Mouse (Mus musculus) kidney, embryonic 14.5 days (tissue): ENCODE measurements at regions not wholly inside any gene's neighbourhood (a gene's known extent, or its start where the extent isn't known, plus 50 kb on each side); places are given as distances from the start of the nearest gene placed in this dataset.

Experiments used
- ATAC-seq: fragments of 200-750 bp; cut with Nextera tagmentation; 2 replicates; pipeline ENCODE4 v1.8.0; 2017; ENCODE audit warnings: moderate number of reproducible peaks, mild to moderate bottlenecking, moderate TSS enrichment, moderate library complexity; ENCODE audit not compliant: low FRiP score, low TSS enrichment
- H3K27ac ChIP-seq: fragments of 300-500 bp; sonication (generic); 2 replicates; pipeline ENCODE4 v1.5.1; 2014; ENCODE audit warnings: low read depth, mild to moderate bottlenecking, low read length, moderate library complexity, mixed read lengths
- H3K27me3 ChIP-seq: fragments of 300-500 bp; sonication (generic); 2 replicates; pipeline ENCODE4 v1.6.1; 2014; ENCODE audit warnings: mild to moderate bottlenecking, low read length; ENCODE audit not compliant: control insufficient read depth, insufficient read depth
- H3K36me3 ChIP-seq: fragments of 300-500 bp; sonication (generic); 2 replicates; pipeline ENCODE4 v1.6.1; 2014; ENCODE audit warnings: low read length, mixed read lengths; ENCODE audit not compliant: control insufficient read depth, insufficient read depth
- H3K4me1 ChIP-seq: fragments of 300-500 bp; sonication (generic); 2 replicates; pipeline ENCODE4 v1.6.1; 2014; ENCODE audit warnings: low read length, mixed read lengths; ENCODE audit not compliant: control insufficient read depth, insufficient read depth
- H3K4me2 ChIP-seq: fragments of 300-500 bp; sonication (generic); replicated peaks from 2 replicates; pipeline ENCODE4 v1.6.1; 2014; ENCODE audit warnings: low read depth, mild to moderate bottlenecking, low read length
- H3K4me3 ChIP-seq: fragments of 300-500 bp; sonication (generic); 2 replicates; pipeline ENCODE4 v1.5.1; 2014; ENCODE audit warnings: mild to moderate bottlenecking, low read length
- H3K9ac ChIP-seq: fragments of 300-500 bp; sonication (generic); 2 replicates; pipeline ENCODE4 v1.6.1; 2014; ENCODE audit warnings: low read depth, mild to moderate bottlenecking, low read length, moderate library complexity
- H3K9me3 ChIP-seq: fragments of 300-500 bp; sonication (generic); 2 replicates; pipeline ENCODE4 v1.6.1; 2016; ENCODE audit warnings: low read length; ENCODE audit not compliant: control insufficient read depth
- WGBS: fragments of 180-500 bp; shearing (Covaris S2); extraction: QIAGEN DNeasy Blood & Tissue Kit; methylation state at CpG from one replicate; pipeline ENCODE4 v1.1.7; 2014; 5-methylcytosine and 5-hydroxymethylcytosine counted together

DNA sequence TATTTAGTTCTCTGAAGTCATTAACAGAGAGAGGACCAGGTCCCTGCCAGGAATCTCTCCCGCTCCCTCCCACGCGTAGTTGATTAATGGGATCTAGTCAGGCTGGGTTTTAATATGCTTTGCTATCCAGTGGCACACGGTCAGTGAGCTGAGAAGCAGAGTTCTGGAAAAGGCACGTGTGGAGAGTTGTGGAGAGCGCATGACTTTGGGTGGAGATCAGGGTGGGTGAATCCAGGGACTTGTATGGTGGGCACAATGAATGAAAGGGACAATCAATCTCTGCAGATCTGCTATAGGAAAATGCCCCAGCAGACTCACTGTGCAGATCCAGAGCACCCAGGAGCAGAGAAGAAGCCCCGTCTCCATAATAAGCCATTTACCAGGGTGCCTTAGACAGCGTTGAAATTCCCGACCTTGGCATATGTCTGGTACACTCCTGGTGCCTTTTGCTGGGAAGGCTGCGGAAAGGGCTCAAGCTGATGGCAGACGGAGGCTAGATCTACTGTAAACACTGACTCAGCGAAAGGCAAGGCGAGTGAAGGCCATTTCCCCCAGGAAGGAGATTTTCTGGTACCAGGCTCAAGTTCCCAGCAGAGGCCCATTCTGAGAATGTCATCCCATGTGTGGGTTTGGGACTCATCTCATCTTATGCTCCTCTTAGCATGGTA is 222.5 kb downstream of the Fam43a start:
- Histone ChIP-seq H3K4me1 (peaks cover 28% of the 10 kb centered on the region), H3K9me3 (no peaks in the 10 kb centered on the region), H3K27ac (peak overlapping the region; percentile 85), H3K36me3 (no peaks in the 10 kb centered on the region), H3K4me2 (peak overlapping the region; percentile 2; the same call in 1 of the 2 replicates), H3K4me3 (no peak overlapping the region), H3K9ac (no peak overlapping the region), H3K27me3 (no peaks in the 10 kb centered on the region)
- WGBS, result 41% methylated on average over 13 of the region's 13 CpGs
- ATAC-seq, result peak; percentile 51

DNA sequence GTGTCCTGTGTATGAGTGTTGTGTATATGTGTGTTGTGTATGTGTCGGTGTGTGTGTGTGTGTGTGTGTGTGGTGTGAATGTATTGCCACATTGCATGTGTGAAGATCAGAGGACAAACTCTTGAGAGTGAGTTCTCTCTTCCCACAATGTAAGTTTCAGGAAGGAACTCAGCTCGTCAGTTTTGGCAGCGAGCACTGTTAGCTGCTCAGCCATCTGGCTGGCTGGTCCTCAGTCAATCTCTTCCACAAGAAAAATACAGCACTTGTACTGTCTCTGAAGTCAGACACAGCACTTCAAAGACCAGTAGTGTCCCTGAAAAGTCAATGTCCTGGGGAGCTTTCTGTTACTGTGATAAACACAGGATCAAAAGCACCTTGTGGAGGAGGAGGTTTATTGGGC is 226.6 kb downstream of the Fam43a start:
- ATAC-seq, result no peak
- WGBS, result 47% methylated on average over 3 of the region's 3 CpGs
- no peaks in the 10 kb centered on the region for H3K9me3 ChIP-seq

DNA sequence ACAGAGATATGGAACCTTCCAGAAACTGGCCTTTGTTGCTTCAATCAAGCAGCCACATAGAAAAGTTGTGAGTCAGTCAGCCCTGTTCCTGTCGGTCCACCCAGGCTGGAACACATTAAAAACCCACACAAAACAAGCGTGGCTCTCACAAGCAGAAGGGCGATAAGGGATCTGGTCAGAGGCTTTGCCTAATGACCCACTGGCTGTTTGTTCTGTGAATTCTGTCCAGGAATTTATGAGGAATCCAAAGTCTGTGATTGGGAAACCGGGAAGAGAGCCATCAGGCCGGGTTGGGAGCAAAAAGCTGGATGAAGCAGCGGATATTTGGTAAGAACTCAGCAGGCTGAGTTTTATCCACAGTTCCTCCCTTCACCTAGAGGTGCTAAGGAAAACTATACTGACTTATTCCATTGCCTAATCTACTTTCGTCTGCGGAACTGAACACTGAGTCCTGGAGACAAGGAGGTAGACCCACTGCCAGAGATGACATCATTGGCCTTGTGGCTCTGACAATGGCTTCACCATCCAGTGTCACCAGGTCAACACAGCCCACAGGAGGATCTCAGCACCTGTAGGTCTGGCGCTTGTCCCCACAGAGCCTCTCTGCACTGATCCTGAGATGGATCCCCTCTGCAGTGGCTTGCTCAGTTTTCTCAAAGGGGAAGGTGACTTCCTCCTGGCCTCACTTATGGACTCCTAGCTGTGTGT is 228.5 kb downstream of the Fam43a start:
- Histone ChIP-seq H3K9ac (no peak overlapping the region), H3K9me3 (peaks cover 6% of the 10 kb centered on the region; the same call in 1 of the 2 replicates), H3K4me1 (0 out of 2 replicates have a peak, but pooled peaks cover 6% of the 10 kb centered on the region), H3K27ac (no peak overlapping the region), H3K27me3 (no peaks in the 10 kb centered on the region), H3K4me2 (no peak overlapping the region), H3K4me3 (no peak overlapping the region), H3K36me3 (no peaks in the 10 kb centered on the region)
- no peak for ATAC-seq
- 72% methylated on average over 9 of the region's 9 CpGs for WGBS

More for the DNA sequence above, 226.6 kb downstream of the Fam43a start:
- Histone ChIP-seq H3K27ac (no peak overlapping the region), H3K9ac (no peak overlapping the region), H3K36me3 (no peaks in the 10 kb centered on the region), H3K4me3 (no peak overlapping the region), H3K4me2 (no peak overlapping the region), H3K27me3 (no peaks in the 10 kb centered on the region), H3K4me1 (peaks cover 19% of the 10 kb centered on the region)

DNA sequence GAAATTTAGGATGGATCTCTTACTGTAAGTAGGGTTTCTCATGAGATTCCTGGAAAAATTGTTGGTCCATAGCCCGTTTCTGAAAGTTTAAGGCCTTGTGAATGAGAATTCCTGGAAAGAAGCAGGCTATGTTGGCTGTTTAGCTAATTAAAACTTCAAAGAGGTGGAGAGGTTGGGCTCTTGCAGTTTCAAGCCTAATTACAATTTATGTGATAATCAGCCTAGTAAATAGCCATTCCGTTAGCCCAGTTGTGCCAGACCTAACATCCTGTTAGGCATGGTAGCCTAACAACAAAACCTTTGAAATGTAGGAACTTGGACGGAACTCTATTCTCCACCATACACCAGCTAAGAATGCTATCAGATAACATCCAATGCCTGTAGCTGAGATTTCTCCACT is 235.0 kb downstream of the Fam43a start:
- Histone ChIP-seq H3K4me3 (no peak overlapping the region), H3K9me3 (peaks cover 8% of the 10 kb centered on the region; the same call in 1 of the 2 replicates), H3K27me3 (no peaks in the 10 kb centered on the region), H3K9ac (no peak overlapping the region), H3K4me2 (no peak overlapping the region), H3K4me1 (peaks cover 3% of the 10 kb centered on the region; the same call in 1 of the 2 replicates), H3K27ac (no peak overlapping the region), H3K36me3 (no peaks in the 10 kb centered on the region)
- ATAC-seq, result no peak
- 26% methylated on average over 3 of the region's 3 CpGs for WGBS

DNA sequence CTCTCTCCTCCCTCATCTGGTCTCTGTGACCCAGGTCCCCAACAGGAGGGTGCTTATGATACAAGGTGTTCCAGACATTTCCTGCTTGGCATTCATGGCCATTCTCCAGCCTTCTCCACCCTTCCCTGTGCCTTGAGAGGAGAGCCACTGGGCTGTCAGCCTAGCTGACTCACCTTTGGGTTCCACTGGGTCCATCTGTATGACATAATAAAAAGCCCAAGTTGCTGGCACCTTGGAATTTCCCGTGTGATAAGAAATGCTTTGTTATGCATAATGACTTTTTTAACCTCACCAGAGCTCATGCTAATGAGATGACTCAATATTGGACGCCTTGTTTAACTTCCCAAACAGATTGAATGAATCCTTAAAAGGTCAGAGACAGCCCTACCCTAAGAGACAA is 236.2 kb downstream of the Fam43a start:
- Histone ChIP-seq H3K4me1 (peaks cover 3% of the 10 kb centered on the region; the same call in 1 of the 2 replicates), H3K4me3 (no peak overlapping the region), H3K36me3 (no peaks in the 10 kb centered on the region), H3K27me3 (no peaks in the 10 kb centered on the region), H3K9me3 (peaks cover 17% of the 10 kb centered on the region), H3K4me2 (no peak overlapping the region), H3K27ac (no peak overlapping the region), H3K9ac (no peak overlapping the region)
- ATAC-seq, result no peak
- whole genome bisulfite sequencing, result 67% methylated on average over 2 of the region's 2 CpGs

DNA sequence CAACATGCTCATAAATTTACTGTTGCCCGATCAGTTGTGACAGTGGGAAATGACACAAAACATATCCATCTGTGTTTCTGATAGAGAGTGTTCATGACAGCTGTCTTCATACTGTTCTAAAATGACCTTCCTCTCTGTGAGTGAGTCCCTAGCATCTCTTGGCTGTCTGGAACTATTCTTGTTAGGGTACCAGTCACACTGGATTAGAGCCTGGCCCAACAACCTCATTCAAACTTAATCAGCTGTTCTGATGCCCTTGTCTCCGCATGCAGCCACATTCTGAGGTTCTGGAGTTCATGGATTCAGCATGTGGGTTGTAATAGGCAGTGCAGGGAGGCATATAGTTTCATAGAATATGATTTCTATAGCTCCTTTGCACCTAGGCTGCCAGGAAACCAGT is 238.4 kb downstream of the Xxylt1 start:
- Histone ChIP-seq H3K9ac (no peak overlapping the region), H3K36me3 (no peaks in the 10 kb centered on the region), H3K4me3 (no peak overlapping the region), H3K27me3 (no peaks in the 10 kb centered on the region), H3K27ac (no peak overlapping the region), H3K4me1 (no peaks in the 10 kb centered on the region), H3K9me3 (peaks cover 9% of the 10 kb centered on the region), H3K4me2 (no peak overlapping the region)
- ATAC-seq, result no peak
- WGBS, result 85% methylated on average over 2 of the region's 2 CpGs

DNA sequence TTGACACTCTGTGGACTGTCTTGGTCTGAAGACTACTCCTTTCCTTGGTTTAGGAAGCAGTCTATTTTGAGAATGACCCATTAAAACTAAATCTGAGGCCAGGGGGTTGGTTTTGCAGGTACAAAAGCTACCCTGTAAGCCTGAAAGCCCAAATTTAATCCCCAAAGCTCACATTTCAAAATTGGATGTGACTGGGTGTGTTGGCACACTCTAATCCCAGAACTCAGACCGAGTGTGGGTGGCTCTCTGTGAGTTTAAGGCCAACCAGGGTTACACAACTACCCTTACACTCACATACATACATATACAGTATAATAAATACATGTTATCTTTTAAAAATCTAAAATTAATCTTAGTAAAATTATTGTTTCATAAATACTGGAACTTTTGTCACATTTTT is 228.6 kb downstream of the Xxylt1 start:
- 59% methylated on average over 1 of the region's 1 CpGs for WGBS
- Histone ChIP-seq H3K9me3 (no peaks in the 10 kb centered on the region), H3K4me3 (no peak overlapping the region), H3K9ac (no peak overlapping the region), H3K4me2 (no peak overlapping the region), H3K27ac (no peak overlapping the region), H3K27me3 (no peaks in the 10 kb centered on the region), H3K36me3 (no peaks in the 10 kb centered on the region), H3K4me1 (no peaks in the 10 kb centered on the region)
- no peak for ATAC-seq

DNA sequence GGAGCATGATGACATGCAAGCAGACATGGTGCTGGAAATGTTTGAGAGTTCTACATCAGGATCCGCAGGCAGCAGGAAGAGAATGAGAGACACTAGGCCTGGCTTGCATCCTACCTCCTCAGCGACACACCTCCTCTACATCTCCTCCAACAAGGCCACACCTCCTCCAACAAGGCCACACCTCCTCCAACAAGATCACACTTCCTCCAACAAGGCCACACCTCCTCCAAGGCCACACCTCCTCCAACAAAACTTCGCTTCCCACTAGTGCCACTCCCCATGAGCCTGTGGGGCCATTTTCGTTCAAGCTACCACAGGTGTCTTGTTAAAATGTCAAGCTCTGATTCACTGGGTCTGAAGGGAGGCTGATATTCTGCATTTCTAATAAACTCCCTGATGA is 226.5 kb downstream of the Xxylt1 start:
- Histone ChIP-seq H3K4me2 (no peak overlapping the region), H3K27me3 (no peaks in the 10 kb centered on the region), H3K9me3 (no peaks in the 10 kb centered on the region), H3K9ac (no peak overlapping the region), H3K4me1 (no peaks in the 10 kb centered on the region), H3K4me3 (no peak overlapping the region), H3K27ac (no peak overlapping the region), H3K36me3 (no peaks in the 10 kb centered on the region)
- 64% methylated on average over 4 of the region's 4 CpGs for WGBS
- 0 out of 2 replicates have a peak, but pooled peaks have one; percentile 12 for ATAC-seq

DNA sequence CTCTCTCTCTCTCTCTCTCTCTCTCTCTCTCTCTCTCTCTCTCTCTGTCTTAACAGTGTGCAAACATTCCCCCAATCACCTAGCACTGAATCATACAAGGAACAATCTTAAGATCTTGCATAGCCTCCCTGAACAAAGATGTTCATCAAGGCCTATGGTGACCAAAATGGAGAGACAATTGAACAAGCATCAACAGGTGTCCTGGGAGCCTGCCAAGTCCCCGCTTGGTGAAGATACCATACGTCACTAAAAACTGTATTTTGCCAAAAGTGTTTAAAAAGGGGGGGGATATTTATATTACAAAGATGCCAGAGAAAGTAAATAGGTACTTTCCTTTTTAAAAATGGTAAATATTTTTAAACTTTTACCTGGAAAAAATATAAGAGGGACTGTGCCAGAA is 223.6 kb downstream of the Xxylt1 start:
- no peak for ATAC-seq
- Histone ChIP-seq H3K4me1 (no peaks in the 10 kb centered on the region), H3K36me3 (no peaks in the 10 kb centered on the region), H3K27me3 (no peaks in the 10 kb centered on the region), H3K4me2 (no peak overlapping the region), H3K9me3 (no peaks in the 10 kb centered on the region), H3K27ac (no peak overlapping the region), H3K4me3 (no peak overlapping the region), H3K9ac (no peak overlapping the region)
- 95% methylated on average over 2 of the region's 2 CpGs for WGBS
